Mouse (Mus musculus) limb, embryonic 13.5 days (tissue): Measurements from ENCODE around the gene Rhbdd2. TPM values are rescaled to one million over a fixed set of nuclear protein-coding genes. Genes with fewer than 3 reads are reported as not detected.
A peak's percentile ranks its signal among the peaks of the same experiment; 100 is the strongest.
"Not testable (repeated sequence)": the region's sequence is repeated elsewhere in the genome, so short reads cannot be mapped to it uniquely, and the experiment has no call there.

ENCODE experiments used
- ATAC-seq: fragments of 200-750 bp; cut with Nextera tagmentation; 2 replicates; pipeline ENCODE4 v1.8.0; 2017; ENCODE audit warnings: low read depth, moderate number of reproducible peaks, moderate TSS enrichment; ENCODE audit not compliant: low FRiP score
- H3K27ac ChIP-seq: fragments of 300-500 bp; sonication (generic); 2 replicates; pipeline ENCODE4 v1.5.1; 2015; ENCODE audit warnings: inconsistent platforms, mild to moderate bottlenecking, moderate library complexity
- H3K27me3 ChIP-seq: fragments of 300-500 bp; sonication (generic); 2 replicates; pipeline ENCODE4 v1.6.1; 2015; ENCODE audit warnings: mild to moderate bottlenecking, inconsistent platforms
- H3K36me3 ChIP-seq: fragments of 300-500 bp; sonication (generic); 2 replicates; pipeline ENCODE4 v1.6.1; 2015; ENCODE audit warnings: inconsistent platforms, mild to moderate bottlenecking, moderate library complexity
- H3K4me1 ChIP-seq: fragments of 300-500 bp; sonication (generic); 2 replicates; pipeline ENCODE4 v1.6.1; 2015; ENCODE audit warnings: inconsistent platforms
- H3K4me2 ChIP-seq: fragments of 300-500 bp; sonication (generic); replicated peaks from 2 replicates; pipeline ENCODE4 v1.6.1; 2015; ENCODE audit warnings: inconsistent platforms, mild to moderate bottlenecking, moderate library complexity
- H3K4me3 ChIP-seq: fragments of 300-500 bp; sonication (generic); 2 replicates; pipeline ENCODE4 v1.5.1; 2015; ENCODE audit warnings: moderate library complexity, mild to moderate bottlenecking, inconsistent platforms
- H3K9ac ChIP-seq: fragments of 300-500 bp; sonication (generic); 2 replicates; pipeline ENCODE4 v1.6.1; 2015; ENCODE audit warnings: mild to moderate bottlenecking, inconsistent platforms
- H3K9me3 ChIP-seq: fragments of 300-500 bp; sonication (generic); 2 replicates; pipeline ENCODE4 v1.6.1; 2016; ENCODE audit warnings: inconsistent platforms
- WGBS: fragments of 180-500 bp; shearing (Covaris S2); methylation state at CpG from one replicate; pipeline ENCODE4 v1.1.7; 2015; 5-methylcytosine and 5-hydroxymethylcytosine counted together
- polyA plus RNA-seq: library from polyadenylated mRNA; unstranded; fragments of >200 nt; fragmentation: Nextera tagmentation; extraction: Ambion mirVana; gene quantifications from 2 replicates; pipeline ENCODE4 v1.2.1, GENCODE M21; 2015

The Rhbdd2 gene
- polyA plus RNA-seq: 40.1 and 43.1 TPM in 2 replicates

DNA sequence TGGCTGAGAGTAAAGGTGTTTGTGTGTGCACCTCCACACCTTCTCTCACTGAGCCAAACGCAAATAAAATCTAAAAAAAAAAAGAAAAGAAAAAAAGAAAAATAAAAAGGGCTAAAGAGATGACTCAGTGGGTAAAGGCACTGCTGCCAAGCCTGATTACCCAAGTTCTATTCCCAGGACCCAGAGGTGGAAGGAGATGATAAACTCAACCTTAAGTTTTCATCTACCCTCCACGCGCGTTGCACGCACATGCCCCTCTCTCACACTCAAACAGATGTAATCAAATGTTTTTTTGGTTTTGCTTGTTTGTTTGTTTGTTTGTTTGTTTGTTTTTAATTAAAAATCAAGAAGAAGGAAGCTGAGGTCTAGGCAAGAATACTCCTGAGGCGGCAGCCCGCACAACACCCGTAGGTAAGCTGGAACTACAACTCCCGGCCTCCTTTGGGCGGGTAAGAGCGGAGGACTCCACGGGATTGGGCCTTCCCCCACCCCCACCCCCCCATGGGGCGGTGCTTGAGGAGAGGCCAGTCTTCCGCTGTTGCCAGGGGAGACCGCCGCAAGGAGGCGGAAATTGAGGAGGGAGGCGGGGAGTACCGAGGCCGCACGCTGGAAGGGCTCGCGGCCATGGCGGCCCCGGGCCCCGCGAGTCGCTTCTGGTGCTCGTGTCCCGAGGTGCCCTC, at the start of gene Rhbdd2:
TSS of gene Rhbdd2 (plus strand) at position 502 of the 680 bp plus-strand sequence.
- ATAC-seq: peak; percentile 99
- H3K9me3 ChIP-seq: no peaks in the 10 kb centered on the region
- H3K4me2 ChIP-seq: peak within 1 kb of the TSS; percentile 75
- no peaks in the 10 kb centered on the region for H3K27me3 ChIP-seq
- WGBS: 12% methylated on average over 30 of the region's 30 CpGs
- H3K9ac ChIP-seq: peak within 1 kb of the TSS; percentile 83
- H3K36me3 ChIP-seq: peaks cover 23% of the 10 kb centered on the region
- peak within 1 kb of the TSS; percentile 69; the same call in 1 of the 2 replicates for H3K27ac ChIP-seq
- peak within 1 kb of the TSS; percentile 84 for H3K4me3 ChIP-seq
- H3K4me1 ChIP-seq: peaks cover 12% of the 10 kb centered on the region

DNA sequence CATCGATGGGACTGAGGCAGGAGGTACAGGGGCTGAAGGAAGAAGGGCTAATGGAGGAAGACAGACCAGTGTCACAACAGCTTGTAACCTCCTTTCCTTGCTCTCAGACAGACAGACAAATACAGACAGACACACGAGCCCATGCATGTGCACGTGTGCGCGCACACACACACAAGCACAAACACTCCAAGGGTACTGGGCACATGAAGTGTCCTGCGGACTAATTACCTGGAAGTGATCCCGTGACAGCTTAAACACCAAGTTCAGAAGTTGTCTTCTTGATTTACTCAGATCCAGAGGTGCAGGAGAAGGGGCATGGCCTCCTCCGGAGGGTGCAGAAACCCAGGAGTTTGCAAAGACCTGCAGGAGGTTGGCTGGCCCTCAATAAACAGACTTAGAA, 46.7 kb upstream of the Rhbdd2 start:
- H3K4me2 ChIP-seq: no peak overlapping the region
- WGBS: 86% methylated on average over 8 of the region's 8 CpGs
- no peaks in the 10 kb centered on the region for H3K36me3 ChIP-seq
- no peak for ATAC-seq
- H3K4me1 ChIP-seq: no peaks in the 10 kb centered on the region
- no peak overlapping the region for H3K4me3 ChIP-seq
- H3K27me3 ChIP-seq: no peaks in the 10 kb centered on the region
- H3K9me3 ChIP-seq: peaks cover 4% of the 10 kb centered on the region; the same call in 1 of the 2 replicates
- H3K27ac ChIP-seq: no peak overlapping the region
- no peak overlapping the region for H3K9ac ChIP-seq

GRCm38 (mm10) chr5:135587764-135588163, 44.7 kb upstream of the Rhbdd2 start:
- H3K27ac ChIP-seq: no peak overlapping the region
- peaks cover 15% of the 10 kb centered on the region; the same call in 1 of the 2 replicates for H3K9me3 ChIP-seq
- H3K9ac ChIP-seq: no peak overlapping the region
- H3K36me3 ChIP-seq: no peaks in the 10 kb centered on the region
- H3K4me1 ChIP-seq: no peaks in the 10 kb centered on the region
- H3K4me3 ChIP-seq: no peak overlapping the region
- H3K4me2 ChIP-seq: no peak overlapping the region
- H3K27me3 ChIP-seq: no peaks in the 10 kb centered on the region
- no peak for ATAC-seq
- 87% methylated on average over 4 of the region's 4 CpGs for WGBS

DNA sequence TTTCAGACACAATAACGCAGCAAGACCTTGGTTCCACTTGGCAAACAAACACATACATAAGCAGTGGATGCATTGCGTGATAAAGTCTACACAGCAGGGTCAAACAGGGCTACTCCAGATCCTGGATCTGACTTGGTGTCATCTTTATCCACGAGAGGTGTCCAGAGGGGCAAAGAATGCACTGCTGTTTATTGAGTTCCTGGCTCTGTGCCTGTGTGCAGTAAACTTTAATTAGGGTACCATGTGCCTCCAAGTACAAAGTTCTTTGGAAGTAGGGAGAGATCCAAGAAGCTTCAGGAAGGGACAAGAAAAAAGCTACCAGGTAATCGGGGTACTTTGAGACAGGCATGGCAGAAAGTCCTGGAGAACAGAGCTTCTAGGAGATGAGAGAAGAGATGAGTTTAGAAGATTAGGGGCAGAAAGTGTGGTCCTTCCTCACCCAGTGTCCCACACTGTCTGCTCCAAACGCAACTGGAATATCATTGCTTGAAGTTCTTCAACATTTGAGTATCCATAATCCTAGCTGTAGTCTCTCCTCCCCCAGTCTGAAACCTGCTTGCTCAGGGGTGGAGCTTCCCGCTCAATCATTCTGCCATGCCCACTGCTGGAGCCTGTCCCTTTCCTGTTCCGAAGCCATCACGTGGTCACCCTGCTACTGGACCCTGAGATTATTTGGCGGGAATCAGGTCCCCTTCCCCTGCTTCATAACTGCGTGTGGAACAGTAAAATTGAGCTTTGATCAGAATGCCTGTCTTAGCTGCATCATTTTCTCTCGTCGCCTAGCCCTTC, 42.2 kb upstream of the Rhbdd2 start:
- peaks cover 15% of the 10 kb centered on the region; the same call in 1 of the 2 replicates for H3K9me3 ChIP-seq
- H3K4me3 ChIP-seq: no peak overlapping the region
- no peaks in the 10 kb centered on the region for H3K36me3 ChIP-seq
- no peaks in the 10 kb centered on the region for H3K27me3 ChIP-seq
- H3K4me2 ChIP-seq: no peak overlapping the region
- WGBS: 79% methylated on average over 12 of the region's 12 CpGs
- H3K4me1 ChIP-seq: no peaks in the 10 kb centered on the region
- no peak overlapping the region for H3K9ac ChIP-seq
- H3K27ac ChIP-seq: no peak overlapping the region
- no peak for ATAC-seq

DNA sequence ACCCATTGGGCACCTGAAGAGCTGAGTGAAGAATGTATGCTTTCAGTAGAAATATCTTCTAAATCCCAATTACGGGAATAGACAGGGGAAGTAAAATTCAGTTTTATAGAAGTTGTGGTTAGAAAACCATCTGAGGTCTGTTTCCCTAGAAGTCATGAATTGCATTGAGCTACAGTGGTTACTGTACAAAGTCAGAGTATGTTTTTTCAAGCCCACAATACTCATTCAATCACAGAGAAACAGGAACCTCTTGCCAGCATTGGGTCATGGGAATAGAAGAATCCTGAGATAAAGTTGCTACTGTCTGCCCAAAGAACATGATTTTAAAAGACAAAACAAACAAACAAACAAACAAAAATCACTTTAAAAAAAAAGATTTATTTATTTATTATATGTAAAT, 27.8 kb upstream of the Rhbdd2 start:
- H3K4me1 ChIP-seq, H3K9ac ChIP-seq, H3K27ac ChIP-seq, H3K4me3 ChIP-seq, ATAC-seq, H3K27me3 ChIP-seq, H3K4me2 ChIP-seq, H3K36me3 ChIP-seq: not testable (repeated sequence)
- no CpG with 5 or more reads among the region's 1 CpGs for WGBS
- peaks cover 14% of the 10 kb centered on the region for H3K9me3 ChIP-seq

DNA sequence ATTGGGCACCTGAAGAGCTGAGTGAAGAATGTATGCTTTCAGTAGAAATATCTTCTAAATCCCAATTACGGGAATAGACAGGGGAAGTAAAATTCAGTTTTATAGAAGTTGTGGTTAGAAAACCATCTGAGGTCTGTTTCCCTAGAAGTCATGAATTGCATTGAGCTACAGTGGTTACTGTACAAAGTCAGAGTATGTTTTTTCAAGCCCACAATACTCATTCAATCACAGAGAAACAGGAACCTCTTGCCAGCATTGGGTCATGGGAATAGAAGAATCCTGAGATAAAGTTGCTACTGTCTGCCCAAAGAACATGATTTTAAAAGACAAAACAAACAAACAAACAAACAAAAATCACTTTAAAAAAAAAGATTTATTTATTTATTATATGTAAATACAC, 25.7 kb upstream of the Rhbdd2 start:
- H3K27me3 ChIP-seq, H3K4me2 ChIP-seq, H3K9ac ChIP-seq, H3K36me3 ChIP-seq, H3K4me1 ChIP-seq, H3K4me3 ChIP-seq, H3K27ac ChIP-seq, ATAC-seq: not testable (repeated sequence)
- H3K9me3 ChIP-seq: peaks cover 14% of the 10 kb centered on the region
- no CpG with 5 or more reads among the region's 1 CpGs for WGBS

DNA sequence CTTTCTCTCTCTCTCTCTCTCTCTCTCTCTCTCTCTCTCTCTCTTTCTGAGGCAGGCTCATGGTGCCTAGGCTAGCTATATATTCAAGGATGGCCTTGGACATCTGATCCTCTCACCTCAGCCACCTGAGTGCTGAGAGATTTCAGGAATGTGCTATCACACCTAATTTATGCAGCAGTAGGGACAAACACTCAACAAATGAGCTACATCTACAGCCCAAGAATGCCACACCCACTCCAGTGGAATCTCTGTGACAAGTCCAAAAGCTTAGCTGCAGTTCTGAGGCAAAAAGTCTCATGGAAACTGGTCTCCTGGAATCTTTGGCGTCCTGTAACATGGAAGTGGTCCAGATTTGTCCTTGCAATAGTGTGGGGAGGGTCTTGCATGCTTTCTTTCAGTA, 24.8 kb upstream of the Rhbdd2 start:
- H3K4me2 ChIP-seq: no peak overlapping the region
- no peak overlapping the region for H3K27ac ChIP-seq
- H3K4me3 ChIP-seq: no peak overlapping the region
- no peaks in the 10 kb centered on the region for H3K4me1 ChIP-seq
- H3K9ac ChIP-seq: no peak overlapping the region
- H3K27me3 ChIP-seq: no peaks in the 10 kb centered on the region
- peaks cover 15% of the 10 kb centered on the region for H3K9me3 ChIP-seq
- no peak for ATAC-seq
- H3K36me3 ChIP-seq: no peaks in the 10 kb centered on the region
- WGBS: 44% methylated on average over 1 of the region's 1 CpGs

GRCm38 (mm10) chr5:135609794-135610193, 22.6 kb upstream of the Rhbdd2 start:
- Histone ChIP-seq H3K27ac (no peak overlapping the region), H3K9ac (no peak overlapping the region), H3K9me3 (peaks cover 9% of the 10 kb centered on the region; the same call in 1 of the 2 replicates), H3K4me1 (no peaks in the 10 kb centered on the region), H3K36me3 (no peaks in the 10 kb centered on the region), H3K27me3 (no peaks in the 10 kb centered on the region), H3K4me3 (no peak overlapping the region), H3K4me2 (no peak overlapping the region)
- WGBS: 77% methylated on average over 4 of the region's 4 CpGs
- no peak for ATAC-seq

- not testable (repeated sequence) for ATAC-seq
- WGBS: 88% methylated on average over 10 of the region's 10 CpGs
Measured at GRCm38 (mm10) chr5:135619741-135620140, 12.7 kb upstream of the Rhbdd2 start.

DNA sequence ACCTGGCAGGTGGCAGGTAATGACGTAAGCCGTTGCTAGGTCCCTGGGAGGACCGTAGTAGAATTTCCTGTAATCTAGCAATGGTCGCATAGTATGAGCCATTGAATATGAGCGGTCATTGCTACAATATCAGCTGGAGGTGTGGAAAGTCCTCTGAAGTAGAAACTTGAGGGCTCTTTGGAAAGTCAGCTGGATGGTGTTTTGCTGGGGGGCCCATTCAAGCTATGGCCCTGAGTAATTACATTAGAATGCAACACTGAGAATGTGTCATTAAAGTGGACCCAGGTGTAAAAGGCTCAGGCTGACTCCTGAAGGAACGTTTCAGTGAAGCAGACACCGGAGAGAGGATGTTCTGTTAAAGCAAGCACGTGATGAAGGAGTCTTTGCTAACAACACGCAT, 11.9 kb upstream of the Rhbdd2 start:
- H3K4me2 ChIP-seq: no peak overlapping the region
- no peak for ATAC-seq
- H3K27me3 ChIP-seq: no peaks in the 10 kb centered on the region
- no peaks in the 10 kb centered on the region for H3K9me3 ChIP-seq
- no peaks in the 10 kb centered on the region for H3K4me1 ChIP-seq
- H3K27ac ChIP-seq: no peak overlapping the region
- no peaks in the 10 kb centered on the region for H3K36me3 ChIP-seq
- H3K9ac ChIP-seq: no peak overlapping the region
- WGBS: 83% methylated on average over 9 of the region's 9 CpGs
- H3K4me3 ChIP-seq: no peak overlapping the region

More at GRCm38 (mm10) chr5:135619741-135620140, 12.7 kb upstream of the Rhbdd2 start:
- H3K27me3 ChIP-seq, H3K9ac ChIP-seq, H3K4me1 ChIP-seq, H3K4me2 ChIP-seq, H3K36me3 ChIP-seq, H3K9me3 ChIP-seq, H3K4me3 ChIP-seq, H3K27ac ChIP-seq: not testable (repeated sequence)

DNA sequence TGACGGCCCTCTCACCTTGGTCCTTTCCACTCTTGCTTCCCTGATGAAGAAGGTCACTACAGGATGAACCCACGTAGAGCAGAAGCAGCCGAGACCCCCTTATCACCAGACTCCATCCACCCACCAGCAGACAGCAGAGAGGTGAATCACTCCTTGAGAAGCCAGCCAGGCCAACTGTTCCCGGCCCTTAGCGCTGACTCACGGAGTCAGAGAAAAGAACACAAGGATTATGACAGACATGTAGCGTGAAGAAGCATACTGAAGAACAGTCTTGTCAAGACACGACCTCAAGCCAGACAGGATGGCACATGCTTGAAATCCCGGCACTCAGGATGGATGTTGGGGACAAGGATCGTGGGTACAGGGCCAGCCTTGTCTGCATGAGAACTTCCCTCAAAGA, 10.7 kb upstream of the Rhbdd2 start:
- H3K4me3 ChIP-seq: no peak overlapping the region
- no peaks in the 10 kb centered on the region for H3K36me3 ChIP-seq
- ATAC-seq: no peak
- no peak overlapping the region for H3K9ac ChIP-seq
- WGBS: 84% methylated on average over 10 of the region's 10 CpGs
- no peak overlapping the region for H3K4me2 ChIP-seq
- H3K9me3 ChIP-seq: no peaks in the 10 kb centered on the region
- no peaks in the 10 kb centered on the region for H3K4me1 ChIP-seq
- H3K27ac ChIP-seq: no peak overlapping the region
- H3K27me3 ChIP-seq: no peaks in the 10 kb centered on the region

DNA sequence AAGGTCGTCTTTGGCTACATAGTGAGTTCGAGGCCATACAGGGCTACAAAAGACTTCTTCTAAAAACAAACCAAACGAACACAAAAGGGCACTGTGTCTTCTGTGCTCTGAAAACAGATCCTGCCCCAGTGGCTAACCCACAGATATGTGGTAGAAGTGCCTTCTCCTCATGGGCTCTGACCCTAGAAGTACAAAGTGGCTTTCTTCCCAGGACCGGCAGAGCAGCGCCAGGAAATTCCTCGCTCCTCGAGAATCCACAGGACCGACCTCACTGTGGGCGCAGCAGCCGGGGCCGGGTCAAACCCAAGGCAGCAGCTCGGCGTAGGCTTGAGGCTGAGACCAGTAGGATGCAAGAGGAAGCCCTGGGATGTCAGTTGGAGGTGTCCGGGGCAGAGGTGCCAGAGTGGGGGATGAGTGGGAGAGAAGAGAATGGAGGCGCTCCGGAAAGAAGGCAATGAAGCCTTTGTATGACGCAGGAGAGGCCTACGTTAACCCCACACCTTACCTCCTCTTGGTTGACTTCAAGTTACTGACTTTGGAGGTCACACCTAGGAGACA, 9.3 kb upstream of the Rhbdd2 start:
- Histone ChIP-seq H3K27me3 (no peaks in the 10 kb centered on the region), H3K36me3 (no peaks in the 10 kb centered on the region), H3K4me1 (no peaks in the 10 kb centered on the region), H3K4me2 (no peak overlapping the region), H3K27ac (no peak overlapping the region), H3K9ac (no peak overlapping the region), H3K4me3 (no peak overlapping the region), H3K9me3 (no peaks in the 10 kb centered on the region)
- WGBS: 83% methylated on average over 18 of the region's 18 CpGs
- ATAC-seq: no peak
